Mouse (Mus musculus): ENCODE results near the gene Rsad2. TPM values are rescaled to one million over a fixed set of nuclear protein-coding genes. Genes with fewer than 3 reads are reported as not detected.
A peak's percentile ranks its signal among the peaks of the same experiment; 100 is the strongest.

Rsad2 gene
- total and polyA plus RNA-seq, 3 experiments = 0.04 to 0.12 (median 0.06) TPM

DNA sequence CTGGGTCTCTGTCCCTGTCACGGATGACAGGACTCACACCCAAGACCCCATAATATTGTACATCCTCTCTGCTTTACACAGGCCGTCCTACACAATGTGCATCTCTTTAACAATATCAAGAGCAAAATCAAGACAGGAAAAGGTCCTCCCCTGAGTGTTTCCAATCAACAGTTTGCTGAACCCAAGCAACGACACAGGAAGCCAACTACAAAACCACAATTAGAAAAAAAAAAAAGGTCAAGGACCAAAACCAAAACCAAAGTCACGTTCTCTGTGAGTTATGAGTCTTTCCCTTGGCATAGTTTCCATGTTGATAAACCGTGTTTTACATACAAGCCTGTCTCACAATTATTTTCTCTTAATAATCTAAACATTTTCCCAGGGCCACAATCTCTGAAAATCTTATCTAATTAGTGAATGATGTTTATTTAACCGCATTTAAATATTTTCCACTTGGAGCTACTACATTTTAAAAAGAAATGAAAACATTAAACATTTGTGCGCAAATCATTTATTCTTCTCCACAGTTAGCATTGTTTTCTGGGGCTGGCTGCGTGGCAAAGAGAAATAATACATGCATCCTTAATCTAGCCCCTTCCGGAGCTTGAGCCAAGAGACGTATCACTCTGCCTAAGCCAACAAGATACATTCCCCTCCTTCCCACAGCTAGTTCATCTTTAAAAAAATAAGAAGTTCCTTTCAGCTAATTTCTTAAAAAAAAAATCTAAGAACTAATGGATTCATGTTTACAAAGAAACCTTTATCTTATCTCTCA lies 54.4 kb downstream of the Rsad2 start:
- peaks cover 0 to 13% of the 10 kb centered on the region in 2 experiments; a peak in 2 of 4 replicates for H3K4me1 ChIP-seq (ENCODE audit: control insufficient read depth in 1 of 2, insufficient read depth in 2 of 2)
- H3K9ac ChIP-seq (ENCODE audit: insufficient read depth, low read depth) = no peak overlapping the region
- DNase-seq (ENCODE audit: extremely low read depth) = peak; percentile 23
- dilution Hi-C loops (cut with MboI; ENCODE audit: extremely low pct_ligation_motif_present, extremely low pct_unique_long_range_greater_than_20kb, low sequenced_read_pairs) = no loop called here
- no peaks in the 10 kb centered on the region for H3K36me3 ChIP-seq (replicated peaks in 1 of 2; ENCODE audit: control insufficient read depth in 1 of 2, insufficient read depth in 1 of 2, low read length in 1 of 2)
- in situ Hi-C loops (cut with MboI; ENCODE audit: low pct_ligation_motif_present, low pct_unique_long_range_greater_than_20kb, low sequenced_read_pairs) = no loop called here
- H3K27me3 ChIP-seq (replicated peaks) = no peaks in the 10 kb centered on the region
- H3K9me3 ChIP-seq (replicated peaks; ENCODE audit: low read length) = no peaks in the 10 kb centered on the region
- no peak overlapping the region for H3K4me2 ChIP-seq (ENCODE audit: insufficient read depth, low read depth, poor library complexity, severe bottlenecking)
- no peak overlapping the region for H3K4me3 ChIP-seq (replicated peaks in 1 of 3; ENCODE audit: low read depth in 2 of 3, low read length in 2 of 3, poor library complexity in 1 of 3)
- no peaks in the 10 kb centered on the region for H3K79me2 ChIP-seq (replicated peaks; ENCODE audit: control insufficient read depth, extremely low read depth, insufficient read depth, poor library complexity, severe bottlenecking)
- TF ChIP-seq ZNF384 (IDR thresholded peaks at IDR 0.05; ENCODE audit: low read depth, low read length) (peak; percentile 53), POLR2A (IDR thresholded peaks at IDR 0.05; ENCODE audit: low read depth, low read length) (no peak), BHLHE40 (IDR thresholded peaks at IDR 0.05; ENCODE audit: low read depth, low read length) (peak; percentile 51), EP300 (IDR thresholded peaks at IDR 0.05; ENCODE audit: low read length) (no peak)
- H3K27ac ChIP-seq (ENCODE audit: insufficient read depth, low read depth) = no peak overlapping the region

DNA sequence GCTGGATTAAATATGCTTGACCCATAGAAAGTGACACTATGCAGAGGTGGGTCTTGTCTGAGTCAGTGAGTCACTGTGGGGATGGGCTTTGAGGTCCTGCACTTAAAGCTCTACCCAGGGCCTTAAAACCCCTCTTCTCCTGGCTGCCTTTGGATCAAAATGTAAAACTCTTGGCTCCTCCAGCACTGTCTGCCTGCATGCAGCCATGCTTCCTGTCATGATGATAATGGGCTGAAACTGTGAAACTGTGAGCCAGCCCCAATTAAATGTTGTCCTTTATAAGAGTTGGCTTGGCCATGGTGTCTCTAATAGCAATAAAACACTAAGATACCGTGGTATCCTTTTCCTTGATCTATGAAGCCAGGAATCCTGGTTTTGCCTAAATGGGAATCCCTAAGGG lies 55.0 kb downstream of the Rsad2 start:
- Histone ChIP-seq H3K4me2 (ENCODE audit: insufficient read depth, low read depth, poor library complexity, severe bottlenecking) (no peak overlapping the region), H3K79me2 (replicated peaks; ENCODE audit: control insufficient read depth, extremely low read depth, insufficient read depth, poor library complexity, severe bottlenecking) (no peaks in the 10 kb centered on the region), H3K9me3 (replicated peaks; ENCODE audit: low read length) (no peaks in the 10 kb centered on the region), H3K4me3 (replicated peaks in 1 of 3; ENCODE audit: low read depth in 2 of 3, low read length in 2 of 3, poor library complexity in 1 of 3) (no peak overlapping the region), H3K9ac (ENCODE audit: insufficient read depth, low read depth) (no peak overlapping the region), H3K36me3 (replicated peaks in 1 of 2; ENCODE audit: control insufficient read depth in 1 of 2, insufficient read depth in 1 of 2, low read length in 1 of 2) (no peaks in the 10 kb centered on the region), H3K27ac (ENCODE audit: insufficient read depth, low read depth) (no peak overlapping the region), H3K4me1 (ENCODE audit: control insufficient read depth in 1 of 2, insufficient read depth in 2 of 2) (peaks cover 0 to 13% of the 10 kb centered on the region in 2 experiments; a peak in 2 of 4 replicates), H3K27me3 (replicated peaks) (no peaks in the 10 kb centered on the region)
- dilution Hi-C loops (cut with MboI; ENCODE audit: extremely low pct_ligation_motif_present, extremely low pct_unique_long_range_greater_than_20kb, low sequenced_read_pairs) = no loop called here
- in situ Hi-C loops (cut with MboI; ENCODE audit: low pct_ligation_motif_present, low pct_unique_long_range_greater_than_20kb, low sequenced_read_pairs) = no loop called here
- DNase-seq (ENCODE audit: extremely low read depth) = no peak
- TF ChIP-seq ZMIZ1 (IDR thresholded peaks at IDR 0.05; ENCODE audit: low read depth, low read length) (no peak), EP300 (IDR thresholded peaks at IDR 0.05; ENCODE audit: low read length) (no peak), ZKSCAN1 (IDR thresholded peaks at IDR 0.05; ENCODE audit: borderline replicate concordance, low read depth, low read length) (no peak), TCF12 (IDR thresholded peaks at IDR 0.05; ENCODE audit: low read depth, low read length) (no peak)

DNA sequence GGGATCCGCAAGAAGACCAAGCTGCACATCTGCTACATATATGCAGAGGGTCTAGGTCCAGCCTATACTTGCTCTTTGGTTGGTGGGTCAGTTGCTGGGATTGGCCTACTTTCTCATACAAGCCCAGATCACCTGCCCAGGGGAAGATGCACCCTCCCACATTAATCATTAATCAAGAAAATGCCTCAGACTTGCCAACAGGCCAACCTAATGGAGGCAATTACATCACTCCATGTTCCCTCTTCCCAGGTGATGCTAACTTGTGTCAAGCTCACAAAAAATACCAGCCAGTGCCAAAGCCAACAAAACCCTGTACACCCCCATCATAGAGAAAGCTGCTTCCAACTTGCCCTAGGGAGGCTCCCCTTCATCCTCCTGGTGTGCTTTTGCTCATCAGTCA lies 55.5 kb downstream of the Rsad2 start:
- DNase-seq (ENCODE audit: extremely low read depth) = no peak
- no peaks in the 10 kb centered on the region for H3K9me3 ChIP-seq (replicated peaks; ENCODE audit: low read length)
- TF ChIP-seq KAT2A (IDR thresholded peaks at IDR 0.05; ENCODE audit: insufficient replicate concordance, low read length) (no peak), SMC3 (IDR thresholded peaks at IDR 0.05; ENCODE audit: low read depth, low read length) (no peak), TBP (conservative IDR thresholded peaks at IDR 0.05; ENCODE audit: low read depth, low read length) (no peak), USF2 (conservative IDR thresholded peaks at IDR 0.05; ENCODE audit: low read depth, low read length) (no peak), JUN (IDR thresholded peaks at IDR 0.05; ENCODE audit: insufficient read depth, low read depth, low read length) (no peak), ZMIZ1 (IDR thresholded peaks at IDR 0.05; ENCODE audit: low read depth, low read length) (no peak), NRF1 (IDR thresholded peaks at IDR 0.05; ENCODE audit: low read depth, low read length) (no peak), MXI1 (IDR thresholded peaks at IDR 0.05; ENCODE audit: low read depth, low read length) (no peak), MAFK (IDR thresholded peaks at IDR 0.05; ENCODE audit: insufficient replicate concordance, low read length) (no peak), UBTF (IDR thresholded peaks at IDR 0.05; ENCODE audit: low read depth, low read length) (no peak)
- H3K4me3 ChIP-seq (replicated peaks in 1 of 3; ENCODE audit: low read depth in 2 of 3, low read length in 2 of 3, poor library complexity in 1 of 3) = no peak overlapping the region
- no peak overlapping the region for H3K9ac ChIP-seq (ENCODE audit: insufficient read depth, low read depth)
- no peaks in the 10 kb centered on the region for H3K36me3 ChIP-seq (replicated peaks in 1 of 2; ENCODE audit: control insufficient read depth in 1 of 2, insufficient read depth in 1 of 2, low read length in 1 of 2)
- peaks cover 0 to 13% of the 10 kb centered on the region in 2 experiments; a peak in 2 of 4 replicates for H3K4me1 ChIP-seq (ENCODE audit: control insufficient read depth in 1 of 2, insufficient read depth in 2 of 2)
- H3K27me3 ChIP-seq (replicated peaks) = no peaks in the 10 kb centered on the region
- dilution Hi-C loops (cut with MboI; ENCODE audit: extremely low pct_ligation_motif_present, extremely low pct_unique_long_range_greater_than_20kb, low sequenced_read_pairs) (no loop called here), in situ Hi-C loops (cut with MboI; ENCODE audit: low pct_ligation_motif_present, low pct_unique_long_range_greater_than_20kb, low sequenced_read_pairs) (no loop called here)
- no peaks in the 10 kb centered on the region for H3K79me2 ChIP-seq (replicated peaks; ENCODE audit: control insufficient read depth, extremely low read depth, insufficient read depth, poor library complexity, severe bottlenecking)
- H3K27ac ChIP-seq (ENCODE audit: insufficient read depth, low read depth) = no peak overlapping the region
- H3K4me2 ChIP-seq (ENCODE audit: insufficient read depth, low read depth, poor library complexity, severe bottlenecking) = no peak overlapping the region
